Mouse (Mus musculus) layer of hippocampus, adult 2 months (tissue): Measurements from ENCODE around the gene Mrps31. TPM values are rescaled to one million over a fixed set of nuclear protein-coding genes. Genes with fewer than 3 reads are reported as not detected.

Experiments
- DNase-seq, 2 experiments: peaks; one replicate each; pipeline ENCODE4 v3.0.0; 2022; ENCODE audit warnings: low spot score in 2 of 2
- H3K27ac ChIP-seq: fragments of 200-600 bp; 2 replicates; pipeline ENCODE4 v1.8.1; 2022
- H3K4me3 ChIP-seq: fragments of 200-600 bp; 2 replicates; pipeline ENCODE4 v1.8.1; 2022; ENCODE audit warnings: mild to moderate bottlenecking
- CTCF ChIP-seq: fragments of 200-600 bp; conservative IDR thresholded peaks from 2 replicates; pipeline ENCODE4 v1.8.1; 2022; ENCODE audit warnings: antibody characterized with exemption, mild to moderate bottlenecking, moderate library complexity
- total RNA-seq, 2 experiments: library from RNA; stranded (reverse); gene quantifications; 2 replicates each; pipeline ENCODE4 v1.2.3; 2021

Gene Mrps31
- total RNA-seq, 2 experiments from 2014 or later, result 23.5 to 23.6 TPM

DNA sequence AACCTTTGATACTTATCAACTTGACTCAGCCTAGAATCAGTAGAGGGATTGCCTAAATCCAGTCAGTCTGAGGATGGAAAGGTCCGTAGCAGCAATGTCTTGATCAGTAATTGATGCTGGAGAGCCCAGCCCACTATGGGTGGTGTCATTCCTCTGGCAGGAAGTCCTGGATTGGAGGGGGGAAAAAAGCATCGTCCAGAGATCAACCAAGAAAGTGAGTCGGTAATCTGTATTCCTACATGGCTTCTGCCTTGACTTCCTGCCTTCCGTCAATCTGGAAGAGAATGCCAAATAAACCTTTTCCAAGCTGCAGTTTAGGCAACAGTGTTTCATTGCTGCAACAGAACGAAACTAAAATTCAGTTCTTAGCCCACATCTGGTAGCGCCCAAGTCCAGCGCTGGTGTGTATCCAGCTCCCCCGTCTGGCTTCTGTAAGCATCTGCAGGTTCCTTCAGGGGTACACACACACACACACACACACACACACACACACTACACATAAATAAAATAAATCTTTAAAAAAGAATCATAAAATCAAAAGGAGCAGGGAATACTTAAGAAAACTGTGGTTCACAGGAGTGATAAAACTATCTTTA lies 11.8 kb upstream of the Mrps31 start:
- no peak for TF ChIP-seq CTCF
- DNase-seq, result no peak
- Histone ChIP-seq H3K27ac (peak overlapping the region; percentile 95; the same call in 1 of the 2 replicates), H3K4me3 (peak overlapping the region; percentile 55)

DNA sequence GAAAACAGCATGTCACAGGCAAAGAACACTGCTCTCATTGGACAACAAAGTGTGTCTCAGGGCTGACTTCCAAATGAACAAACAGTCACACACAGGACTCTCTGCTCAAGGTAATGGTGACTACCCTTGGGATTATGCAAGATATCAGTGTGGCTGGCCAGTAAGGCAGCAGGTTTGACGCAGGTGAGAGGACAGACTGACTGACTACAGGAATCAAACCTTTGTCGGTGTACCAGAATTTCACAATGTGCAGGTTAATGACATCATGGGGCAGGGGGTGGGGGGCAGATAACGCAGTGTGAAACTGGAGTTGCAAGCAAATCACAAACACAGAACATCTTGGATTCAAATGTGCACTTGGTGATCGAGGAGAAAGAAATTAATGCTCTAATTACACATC lies 10.6 kb upstream of the Mrps31 start:
- no peak for TF ChIP-seq CTCF

DNA sequence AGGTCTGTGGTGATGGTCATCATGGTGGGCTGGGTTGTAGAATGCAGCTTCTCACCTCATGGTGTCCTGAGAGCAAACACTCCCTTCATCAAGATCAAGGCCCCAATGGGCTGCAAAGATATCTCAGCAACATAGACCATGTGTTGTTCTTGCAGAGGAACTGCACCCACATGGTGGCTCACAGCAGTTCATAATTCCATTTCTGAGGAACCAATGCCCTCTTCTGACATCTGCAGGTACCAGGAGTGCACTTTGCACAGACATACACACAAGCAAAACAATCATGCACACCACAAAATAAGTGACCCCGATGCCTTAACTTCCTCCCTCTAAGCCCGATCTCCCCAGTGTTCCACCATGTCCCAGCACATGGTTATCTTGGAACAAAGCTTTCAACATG lies 7.9 kb upstream of the Mrps31 start:
- no peak for TF ChIP-seq CTCF
- no peak overlapping the region for H3K4me3 ChIP-seq
- no peak overlapping the region for H3K27ac ChIP-seq
- no peak for DNase-seq

More for the DNA sequence above, 10.6 kb upstream of the Mrps31 start:
- Histone ChIP-seq H3K27ac (no peak overlapping the region), H3K4me3 (no peak overlapping the region)
- no peak for DNase-seq

DNA sequence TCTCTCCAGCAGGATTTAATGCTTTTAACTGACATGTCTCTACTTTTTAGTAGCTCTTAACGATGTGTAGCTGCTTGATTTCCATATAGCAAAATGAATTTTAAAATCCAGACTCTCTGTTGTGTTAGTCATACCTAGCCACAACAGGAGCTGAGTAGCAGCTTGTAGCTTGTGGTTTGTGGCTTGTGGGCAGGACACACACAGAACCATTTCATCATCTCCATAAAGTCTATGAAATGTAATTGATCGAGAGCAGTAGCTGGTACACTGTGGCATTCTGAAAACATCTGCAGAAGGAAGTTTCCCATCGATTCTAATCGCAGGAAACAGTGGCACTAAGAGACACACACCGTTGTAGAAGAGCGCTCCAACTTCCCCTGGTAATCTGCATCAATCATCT lies 5.4 kb upstream of the Mrps31 start:
- H3K4me3 ChIP-seq, result no peak overlapping the region
- H3K27ac ChIP-seq, result no peak overlapping the region
- TF ChIP-seq CTCF, result no peak
- DNase-seq, result no peak

- Histone ChIP-seq H3K4me3 (peak overlapping the region; percentile 76), H3K27ac (peak overlapping the region; percentile 93)
- no peak for DNase-seq
- TF ChIP-seq CTCF, result no peak
Observed at GRCm38 (mm10) chr8:22410688-22411281, 376 bp upstream of the Mrps31 start.

GRCm38 (mm10) chr8:22411971-22412370 lies 810 bp downstream of the Mrps31 start:
- Histone ChIP-seq H3K27ac (peak overlapping the region; percentile 93), H3K4me3 (peak overlapping the region; percentile 76)
- no peak for TF ChIP-seq CTCF
- DNase-seq, result no peak

Other genes with a start within 250 kb of the Mrps31 start
- gene Nek3, start 244.9 kb upstream of the Mrps31 start, total RNA-seq, result 1 to 10 TPM; 2.5 to 2.7 TPM
- gene Ckap2, start 225.5 kb upstream of the Mrps31 start, total RNA-seq, result 1 to 10 TPM in 1 of 2 experiments, under 1 TPM in 1; 0.61 to 1.0 TPM
- 10 to 100 TPM; 25.2 to 26.0 TPM for gene Vps36, start 218.6 kb upstream of the Mrps31 start, total RNA-seq
- 1 to 10 TPM; 3.0 to 3.4 TPM for gene Thsd1, start 184.0 kb upstream of the Mrps31 start, total RNA-seq
- not detected for gene Tpte, start 127.9 kb upstream of the Mrps31 start, total RNA-seq
- gene Slc25a15, start 12.8 kb upstream of the Mrps31 start, total RNA-seq, result 10 to 100 TPM in 1 of 2 experiments, 1 to 10 TPM in 1; 9.7 to 12.3 TPM